Mouse (Mus musculus): ENCODE data around the gene Gatm. TPM values are rescaled to one million over a fixed set of nuclear protein-coding genes. Genes with fewer than 3 reads are reported as not detected.
A peak's percentile ranks its signal among the peaks of the same experiment; 100 is the strongest.

Gatm gene
- polyA plus RNA-seq, 2 experiments: 35.6 to 54.5 TPM

- Histone ChIP-seq H3K4me1 (ENCODE audit: control insufficient read depth, insufficient read depth, low read length) (no peaks in the 10 kb centered on the region), H3K27ac (replicated peaks; ENCODE audit: low read depth, low read length) (no peak overlapping the region), H3K4me2 (replicated peaks; ENCODE audit: low read depth, low read length, severe bottlenecking) (no peak overlapping the region), H3K36me3 (ENCODE audit: control insufficient read depth, insufficient read depth, low read length) (no peaks in the 10 kb centered on the region), H3K27me3 (ENCODE audit: control insufficient read depth, insufficient read depth, low read length) (no peaks in the 10 kb centered on the region), H3K4me3 (replicated peaks; ENCODE audit: low read length) (no peak overlapping the region), H3K9me3 (ENCODE audit: control insufficient read depth, low read length) (no peaks in the 10 kb centered on the region), H3K9ac (ENCODE audit: low read depth, low read length, severe bottlenecking) (no peak overlapping the region)
- DNase-seq (ENCODE audit: low spot score) (no peak), ATAC-seq (ENCODE audit: low FRiP score, low read depth) (no peak)
- no peak for TF ChIP-seq POLR2A (IDR thresholded peaks at IDR 0.05; ENCODE audit: borderline replicate concordance, extremely low read depth, insufficient read depth, insufficient read length)
- 72% methylated on average over 7 of the region's 9 CpGs for WGBS
These were observed 10.4 kb upstream of the Gatm start for GRCm38 (mm10) chr2:122621337-122622110.

- H3K36me3 ChIP-seq (ENCODE audit: control insufficient read depth, insufficient read depth, low read length): no peaks in the 10 kb centered on the region
- DNase-seq (ENCODE audit: low spot score) (no peak), ATAC-seq (ENCODE audit: low FRiP score, low read depth) (no peak)
- TF ChIP-seq POLR2A (IDR thresholded peaks at IDR 0.05; ENCODE audit: borderline replicate concordance, extremely low read depth, insufficient read depth, insufficient read length): no peak
- 73% methylated on average over 4 of the region's 4 CpGs for WGBS
- no peaks in the 10 kb centered on the region for H3K4me1 ChIP-seq (ENCODE audit: control insufficient read depth, insufficient read depth, low read length)
- H3K4me3 ChIP-seq (replicated peaks; ENCODE audit: low read length): no peak overlapping the region
- no peak overlapping the region for H3K4me2 ChIP-seq (replicated peaks; ENCODE audit: low read depth, low read length, severe bottlenecking)
- H3K27ac ChIP-seq (replicated peaks; ENCODE audit: low read depth, low read length): no peak overlapping the region
- H3K9ac ChIP-seq (ENCODE audit: low read depth, low read length, severe bottlenecking): no peak overlapping the region
- H3K9me3 ChIP-seq (ENCODE audit: control insufficient read depth, low read length): no peaks in the 10 kb centered on the region
- H3K27me3 ChIP-seq (ENCODE audit: control insufficient read depth, insufficient read depth, low read length): no peaks in the 10 kb centered on the region
These were observed 7.6 kb upstream of the Gatm start for GRCm38 (mm10) chr2:122618719-122619118.

GRCm38 (mm10) chr2:122617792-122618191 lies 6.7 kb upstream of the Gatm start:
- H3K9ac ChIP-seq (ENCODE audit: low read depth, low read length, severe bottlenecking): no peak overlapping the region
- no peaks in the 10 kb centered on the region for H3K9me3 ChIP-seq (ENCODE audit: control insufficient read depth, low read length)
- no peak overlapping the region for H3K4me3 ChIP-seq (replicated peaks; ENCODE audit: low read length)
- 78% methylated on average over 6 of the region's 6 CpGs for WGBS
- H3K4me2 ChIP-seq (replicated peaks; ENCODE audit: low read depth, low read length, severe bottlenecking): no peak overlapping the region
- DNase-seq (ENCODE audit: low spot score) (no peak), ATAC-seq (ENCODE audit: low FRiP score, low read depth) (no peak)
- no peak overlapping the region for H3K27ac ChIP-seq (replicated peaks; ENCODE audit: low read depth, low read length)
- TF ChIP-seq POLR2A (IDR thresholded peaks at IDR 0.05; ENCODE audit: borderline replicate concordance, extremely low read depth, insufficient read depth, insufficient read length): no peak
- no peaks in the 10 kb centered on the region for H3K4me1 ChIP-seq (ENCODE audit: control insufficient read depth, insufficient read depth, low read length)
- no peaks in the 10 kb centered on the region for H3K36me3 ChIP-seq (ENCODE audit: control insufficient read depth, insufficient read depth, low read length)
- no peaks in the 10 kb centered on the region for H3K27me3 ChIP-seq (ENCODE audit: control insufficient read depth, insufficient read depth, low read length)

GRCm38 (mm10) chr2:122616237-122616636 lies 5.1 kb upstream of the Gatm start:
- Histone ChIP-seq H3K9ac (ENCODE audit: low read depth, low read length, severe bottlenecking) (no peak overlapping the region), H3K4me2 (replicated peaks; ENCODE audit: low read depth, low read length, severe bottlenecking) (no peak overlapping the region), H3K27ac (replicated peaks; ENCODE audit: low read depth, low read length) (no peak overlapping the region), H3K4me3 (replicated peaks; ENCODE audit: low read length) (no peak overlapping the region), H3K4me1 (ENCODE audit: control insufficient read depth, insufficient read depth, low read length) (0 out of 2 replicates have a peak, but pooled peaks cover 3% of the 10 kb centered on the region), H3K27me3 (ENCODE audit: control insufficient read depth, insufficient read depth, low read length) (peaks cover 5% of the 10 kb centered on the region; the same call in 1 of the 2 replicates), H3K9me3 (ENCODE audit: control insufficient read depth, low read length) (no peaks in the 10 kb centered on the region), H3K36me3 (ENCODE audit: control insufficient read depth, insufficient read depth, low read length) (no peaks in the 10 kb centered on the region)
- DNase-seq (ENCODE audit: low spot score) (no peak), ATAC-seq (ENCODE audit: low FRiP score, low read depth) (no peak)
- WGBS: 83% methylated on average over 6 of the region's 6 CpGs
- no peak for TF ChIP-seq POLR2A (IDR thresholded peaks at IDR 0.05; ENCODE audit: borderline replicate concordance, extremely low read depth, insufficient read depth, insufficient read length)

- WGBS: 84% methylated on average over 4 of the region's 4 CpGs
These were observed 511 bp upstream of the Gatm start for GRCm38 (mm10) chr2:122611654-122611973.

More at GRCm38 (mm10) chr2:122611654-122611973, 511 bp upstream of the Gatm start:
- ATAC-seq (ENCODE audit: low FRiP score, low read depth): no peak
- TF ChIP-seq POLR2A (IDR thresholded peaks at IDR 0.05; ENCODE audit: borderline replicate concordance, extremely low read depth, insufficient read depth, insufficient read length): no peak
- Histone ChIP-seq H3K27me3 (ENCODE audit: control insufficient read depth, insufficient read depth, low read length) (peaks cover 13% of the 10 kb centered on the region; the same call in 1 of the 2 replicates), H3K4me1 (ENCODE audit: control insufficient read depth, insufficient read depth, low read length) (0 out of 2 replicates have a peak, but pooled peaks cover 7% of the 10 kb centered on the region), H3K9ac (ENCODE audit: low read depth, low read length, severe bottlenecking) (peak overlapping the region; percentile 55; the same call in 1 of the 2 replicates), H3K9me3 (ENCODE audit: control insufficient read depth, low read length) (no peaks in the 10 kb centered on the region), H3K36me3 (ENCODE audit: control insufficient read depth, insufficient read depth, low read length) (no peaks in the 10 kb centered on the region), H3K4me3 (replicated peaks; ENCODE audit: low read length) (peak overlapping the region; percentile 50), H3K27ac (replicated peaks; ENCODE audit: low read depth, low read length) (no peak overlapping the region), H3K4me2 (replicated peaks; ENCODE audit: low read depth, low read length, severe bottlenecking) (peak overlapping the region; percentile 91)
- no peak for DNase-seq (ENCODE audit: low spot score)

Measured in limb, embryonic 14.5 days (tissue).